Mouse (Mus musculus): ENCODE results near the gene D630045J12Rik.

The D630045J12Rik gene

DNA sequence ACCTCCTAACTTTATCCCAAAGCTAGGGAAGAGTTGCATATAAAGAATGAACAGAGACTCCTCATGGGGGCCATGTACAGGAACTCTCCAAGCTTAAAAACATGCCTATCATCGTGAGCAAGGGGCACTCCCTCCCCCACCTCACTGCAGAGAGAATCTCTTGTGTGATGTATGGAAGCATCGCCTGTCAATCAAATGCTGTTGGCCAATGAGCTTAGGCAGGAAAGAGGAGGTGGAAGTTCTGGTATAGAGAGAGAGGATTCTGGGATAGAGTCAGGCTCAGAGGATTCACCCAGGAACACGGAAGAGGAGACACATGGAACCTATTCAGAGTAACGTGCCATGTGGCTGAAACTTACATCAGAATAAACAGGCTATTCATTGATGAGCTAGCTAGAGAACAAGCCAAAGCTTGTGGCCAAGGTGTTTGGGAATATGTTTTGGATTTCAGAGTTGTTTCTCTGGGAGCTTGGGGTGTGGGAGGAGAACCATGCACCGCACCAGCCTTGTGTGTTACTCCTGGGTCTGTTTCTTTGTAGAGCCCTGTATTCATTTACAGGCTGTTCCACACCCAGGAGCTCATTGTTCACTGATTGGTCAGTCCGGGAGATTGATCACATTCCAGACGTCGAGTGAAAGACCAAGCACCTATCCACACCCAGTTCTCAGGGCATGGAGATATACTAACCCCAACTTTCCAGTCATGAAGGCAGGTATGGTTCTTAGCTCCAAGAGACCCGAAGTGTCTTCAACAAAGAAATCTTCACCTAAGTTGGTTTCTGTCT, 166.4 kb downstream of the D630045J12Rik start:
- DNase-seq: no peak

DNA sequence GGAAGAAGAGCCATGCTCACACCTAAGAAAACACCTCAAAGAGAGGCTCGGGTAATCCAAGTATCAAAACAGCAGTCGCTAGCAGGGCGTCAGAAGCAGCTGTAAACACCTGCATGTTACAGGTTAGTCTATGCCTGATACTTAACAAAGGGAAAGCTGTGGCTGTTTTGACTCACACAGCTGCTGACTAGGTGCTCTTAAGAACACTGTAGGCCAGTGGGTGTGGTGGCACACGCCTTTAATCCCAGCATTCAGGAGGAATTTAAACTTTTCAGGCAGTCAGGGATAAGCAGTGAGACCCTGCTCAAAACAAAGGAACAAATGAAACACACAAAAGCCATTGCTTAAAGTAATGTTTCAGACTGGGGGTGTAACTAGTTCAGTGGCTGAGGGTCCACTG, 170.6 kb downstream of the D630045J12Rik start:
- no peak for DNase-seq

DNA sequence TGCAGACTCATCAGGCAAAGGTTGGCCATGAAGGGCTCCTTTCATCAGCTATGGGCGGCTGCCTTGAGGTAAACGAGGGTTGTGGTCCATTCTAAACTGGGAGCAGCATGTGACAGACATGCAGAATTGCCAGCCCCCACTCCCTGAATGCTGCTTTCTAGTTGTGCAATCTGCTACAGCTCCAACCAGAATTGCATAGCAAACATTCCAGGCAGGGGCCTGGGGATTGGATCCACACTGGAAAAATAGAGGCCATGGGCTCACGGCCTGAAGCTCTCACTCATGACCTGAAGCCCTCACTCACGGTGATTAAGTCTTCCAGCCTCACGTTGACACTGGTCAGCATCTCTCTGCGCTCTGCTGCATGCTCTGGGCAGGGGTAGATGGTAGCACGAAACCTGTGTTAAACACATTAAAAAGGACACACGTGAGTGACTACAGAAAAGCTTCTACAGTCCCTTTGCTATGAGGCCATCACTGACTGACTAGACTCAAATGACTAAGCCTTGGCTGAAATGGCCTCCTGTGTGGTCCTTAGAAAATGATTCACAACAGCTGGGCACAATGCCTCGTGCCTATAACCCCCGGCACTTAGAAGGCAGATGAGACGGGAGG, 172.0 kb downstream of the D630045J12Rik start:
- DNase-seq: peak; percentile 38 to 60

DNA sequence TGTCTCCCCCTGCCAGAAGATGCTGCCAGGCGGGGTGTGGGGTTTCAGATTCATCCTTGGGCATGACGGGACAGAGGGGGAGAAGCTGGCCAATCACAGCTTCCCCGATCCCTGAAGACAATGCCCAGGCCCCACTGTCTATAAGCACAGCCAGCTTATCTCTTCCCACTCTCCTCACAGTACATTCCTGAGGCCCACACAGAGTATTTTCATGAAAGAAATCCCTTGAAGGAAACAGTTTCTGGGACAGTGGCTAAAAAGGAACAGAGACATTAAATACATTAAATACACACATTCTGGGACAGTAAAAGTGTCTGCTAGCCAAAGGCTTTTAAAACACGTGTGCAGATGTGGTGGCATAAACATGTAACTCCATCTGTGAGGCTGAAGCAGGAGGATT, 173.4 kb downstream of the D630045J12Rik start:
- no peak for DNase-seq

DNA sequence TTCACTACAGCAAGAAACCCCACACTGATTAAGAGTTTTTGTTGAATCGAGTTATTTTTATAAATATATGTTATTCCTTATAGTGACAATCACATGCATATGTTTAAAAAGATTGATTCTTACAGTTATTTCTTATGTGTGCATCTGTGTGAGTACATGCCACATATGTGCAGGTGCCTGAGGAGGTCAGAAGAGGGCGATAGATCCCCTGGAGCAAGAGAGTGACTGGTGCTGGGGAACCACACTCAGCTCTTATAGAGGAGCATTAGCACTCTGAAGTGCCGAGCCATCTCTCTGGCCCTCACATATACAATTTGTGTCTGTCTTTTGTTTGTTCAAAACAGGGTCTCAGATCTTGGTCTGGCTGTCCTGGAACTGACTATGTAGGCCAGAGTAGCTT, 180.2 kb downstream of the D630045J12Rik start:
- DNase-seq: no peak

Measured in lung, postnatal 4 days (tissue).